Mouse (Mus musculus): ENCODE data around the gene Ube2f.

Gene Ube2f

GRCm38 (mm10) chr1:91299026-91299706, 49.1 kb downstream of the Ube2f start:
- DNase-seq: no peak

- DNase-seq: peak; percentile 61
Measured at GRCm38 (mm10) chr1:91299707-91300426, 49.8 kb downstream of the Ube2f start.

- DNase-seq: peak; percentile 87
Measured at GRCm38 (mm10) chr1:91301206-91301920, 51.3 kb downstream of the Ube2f start.

GRCm38 (mm10) chr1:91302021-91302420, 51.9 kb downstream of the Ube2f start:
- DNase-seq: no peak

GRCm38 (mm10) chr1:91304621-91305020, 54.5 kb downstream of the Ube2f start:
- DNase-seq: no peak

GRCm38 (mm10) chr1:91309366-91310085, 59.4 kb downstream of the Ube2f start:
- peak; percentile 59 for DNase-seq

GRCm38 (mm10) chr1:91312273-91312672, 62.2 kb downstream of the Ube2f start:
- no peak for DNase-seq

GRCm38 (mm10) chr1:91313251-91313650, 63.1 kb downstream of the Ube2f start:
- no peak for DNase-seq

GRCm38 (mm10) chr1:91317656-91318055, 67.6 kb downstream of the Ube2f start:
- DNase-seq: peak; percentile 88

- DNase-seq: no peak
Measured at GRCm38 (mm10) chr1:91321760-91322438, 71.8 kb downstream of the Ube2f start, which contains the start of gene Espnl. Gene Espnl (plus strand): TSS chr1:91322075.

GRCm38 (mm10) chr1:91324646-91325045, 74.5 kb downstream of the Ube2f start:
- DNase-seq: no peak

GRCm38 (mm10) chr1:91325488-91326042, 75.5 kb downstream of the Ube2f start:
- DNase-seq: no peak

GRCm38 (mm10) chr1:91332102-91332501, 82.0 kb downstream of the Ube2f start:
- no peak for DNase-seq

- DNase-seq: no peak
Measured at GRCm38 (mm10) chr1:91333582-91333981, 83.5 kb downstream of the Ube2f start.

GRCm38 (mm10) chr1:91337355-91337754, 87.3 kb downstream of the Ube2f start:
- no peak for DNase-seq
